Mouse (Mus musculus) heart, embryonic 14.5 days (tissue): ENCODE measurements at regions not wholly inside any gene's neighbourhood (a gene's known extent, or its start where the extent isn't known, plus 50 kb on each side); places are given as distances from the start of the nearest gene placed in this dataset.

ENCODE experiments used
- ATAC-seq: fragments of 200-750 bp; cut with Nextera tagmentation; 2 replicates; pipeline ENCODE4 v1.8.0; 2017; ENCODE audit warnings: low read depth, moderate TSS enrichment; ENCODE audit not compliant: insufficient number of reproducible peaks, insufficient read depth, low FRiP score
- H3K27ac ChIP-seq, 2 experiments: fragments of 200-500 bp in 1 of 2; fragments of 300-500 bp in 1 of 2; sonication (generic) in 1 of 2; replicated peaks in 1 of 2; 2 replicates each; pipeline ENCODE4 v1.5.1; 2012 to 2014; ENCODE audit warnings: low read depth in 2 of 2, low read length in 2 of 2, control low read depth in 1 of 2, mild to moderate bottlenecking in 1 of 2, mixed read lengths in 1 of 2; ENCODE audit not compliant: control insufficient read depth in 1 of 2, insufficient read depth in 1 of 2
- H3K27me3 ChIP-seq: fragments of 300-500 bp; sonication (generic); 2 replicates; pipeline ENCODE4 v1.6.1; 2014; ENCODE audit warnings: mild to moderate bottlenecking, low read length, control low read depth; ENCODE audit not compliant: control insufficient read depth, insufficient read depth
- H3K36me3 ChIP-seq: fragments of 300-500 bp; sonication (generic); 2 replicates; pipeline ENCODE4 v1.6.1; 2014; ENCODE audit warnings: mild to moderate bottlenecking, control low read depth, low read length, mixed read lengths; ENCODE audit not compliant: control insufficient read depth, insufficient read depth
- H3K4me1 ChIP-seq, 2 experiments: fragments of 200-500 bp in 1 of 2; fragments of 300-500 bp in 1 of 2; sonication (generic) in 1 of 2; 2 replicates each; pipeline ENCODE4 v1.6.1; 2012 to 2014; ENCODE audit warnings: low read length in 2 of 2, control low read depth in 1 of 2, mixed read lengths in 1 of 2; ENCODE audit not compliant: control insufficient read depth in 2 of 2, insufficient read depth in 2 of 2
- H3K4me2 ChIP-seq: fragments of 300-500 bp; sonication (generic); 2 replicates; pipeline ENCODE4 v1.6.1; 2014; ENCODE audit warnings: mild to moderate bottlenecking, low read length
- H3K4me3 ChIP-seq, 2 experiments: fragments of 200-500 bp in 1 of 2; fragments of 300-500 bp in 1 of 2; sonication (generic) in 1 of 2; 2 replicates each; pipeline ENCODE4 v1.5.1; 2012 to 2014; ENCODE audit warnings: low read length in 2 of 2, mild to moderate bottlenecking in 2 of 2, control low read depth in 1 of 2, low read depth in 1 of 2, moderate library complexity in 1 of 2; ENCODE audit not compliant: control insufficient read depth in 1 of 2, insufficient read depth in 1 of 2
- H3K9ac ChIP-seq: fragments of 300-500 bp; sonication (generic); 2 replicates; pipeline ENCODE4 v1.6.1; 2014; ENCODE audit warnings: mild to moderate bottlenecking, low read length
- H3K9me3 ChIP-seq: fragments of 300-500 bp; sonication (generic); 2 replicates; pipeline ENCODE4 v1.6.1; 2016; ENCODE audit warnings: low read length, control low read depth; ENCODE audit not compliant: control insufficient read depth
- WGBS: fragments of 180-500 bp; shearing (Covaris S2); extraction: QIAGEN DNeasy Blood & Tissue Kit; methylation state at CpG from one replicate; pipeline ENCODE4 v1.1.7; 2014; 5-methylcytosine and 5-hydroxymethylcytosine counted together

DNA sequence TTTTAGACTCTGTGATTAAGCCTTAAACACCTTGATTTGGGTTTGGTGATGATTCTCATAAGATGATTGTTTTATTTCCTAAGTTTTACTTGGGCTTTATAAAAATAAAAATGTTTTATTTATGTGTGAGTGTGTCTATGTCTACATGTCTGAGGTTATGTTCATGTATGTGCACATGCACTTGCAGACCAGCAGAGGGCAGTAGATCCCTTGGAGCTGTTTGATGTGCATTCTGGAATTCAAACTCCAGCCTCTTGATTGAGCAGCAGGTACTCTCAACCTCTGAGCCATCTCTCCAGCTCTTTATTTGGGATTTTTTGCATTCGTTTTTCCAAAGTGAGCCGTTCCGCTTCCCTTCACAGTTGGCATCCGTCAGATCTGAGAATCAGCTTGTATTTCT, 161.8 kb upstream of the Mocs1 start:
- Histone ChIP-seq H3K9ac (no peak overlapping the region), H3K9me3 (peaks cover 3% of the 10 kb centered on the region; the same call in 1 of the 2 replicates), H3K27ac (no peak overlapping the region), H3K27me3 (no peaks in the 10 kb centered on the region), H3K4me2 (no peak overlapping the region), H3K4me3 (no peak overlapping the region), H3K36me3 (no peaks in the 10 kb centered on the region), H3K4me1 (peaks cover 0 to 2% of the 10 kb centered on the region in 2 experiments; a peak in 1 of 4 replicates)
- no peak for ATAC-seq
- WGBS: 85% methylated on average over 4 of the region's 4 CpGs

DNA sequence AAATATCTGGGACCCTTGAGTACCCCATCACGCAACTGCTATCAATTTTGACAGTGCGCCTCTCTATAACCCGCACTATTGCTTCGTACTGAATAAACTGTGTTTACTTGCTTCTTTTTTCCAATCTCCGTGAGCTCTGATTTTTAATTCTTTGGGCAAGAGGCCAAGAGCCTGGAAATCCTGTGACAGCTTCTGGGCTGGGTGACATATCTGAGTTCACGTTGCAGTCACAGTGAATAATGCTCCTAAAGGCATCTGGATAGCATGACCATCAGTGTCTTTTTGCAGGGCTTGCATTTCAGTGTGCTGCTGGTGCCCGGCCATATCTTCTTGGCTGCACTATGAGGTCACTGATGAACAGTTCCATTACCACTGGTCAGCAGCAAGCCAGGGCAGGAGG, 158.2 kb upstream of the Mocs1 start:
- H3K27ac ChIP-seq: no peak overlapping the region
- H3K27me3 ChIP-seq: no peaks in the 10 kb centered on the region
- H3K4me1 ChIP-seq: peaks cover 0 to 2% of the 10 kb centered on the region in 2 experiments; a peak in 2 of 4 replicates
- H3K4me3 ChIP-seq: no peak overlapping the region
- H3K9ac ChIP-seq: no peak overlapping the region
- H3K4me2 ChIP-seq: no peak overlapping the region
- ATAC-seq: no peak
- WGBS: 55% methylated on average over 7 of the region's 7 CpGs
- H3K9me3 ChIP-seq: peaks cover 3% of the 10 kb centered on the region; the same call in 1 of the 2 replicates
- H3K36me3 ChIP-seq: no peaks in the 10 kb centered on the region

DNA sequence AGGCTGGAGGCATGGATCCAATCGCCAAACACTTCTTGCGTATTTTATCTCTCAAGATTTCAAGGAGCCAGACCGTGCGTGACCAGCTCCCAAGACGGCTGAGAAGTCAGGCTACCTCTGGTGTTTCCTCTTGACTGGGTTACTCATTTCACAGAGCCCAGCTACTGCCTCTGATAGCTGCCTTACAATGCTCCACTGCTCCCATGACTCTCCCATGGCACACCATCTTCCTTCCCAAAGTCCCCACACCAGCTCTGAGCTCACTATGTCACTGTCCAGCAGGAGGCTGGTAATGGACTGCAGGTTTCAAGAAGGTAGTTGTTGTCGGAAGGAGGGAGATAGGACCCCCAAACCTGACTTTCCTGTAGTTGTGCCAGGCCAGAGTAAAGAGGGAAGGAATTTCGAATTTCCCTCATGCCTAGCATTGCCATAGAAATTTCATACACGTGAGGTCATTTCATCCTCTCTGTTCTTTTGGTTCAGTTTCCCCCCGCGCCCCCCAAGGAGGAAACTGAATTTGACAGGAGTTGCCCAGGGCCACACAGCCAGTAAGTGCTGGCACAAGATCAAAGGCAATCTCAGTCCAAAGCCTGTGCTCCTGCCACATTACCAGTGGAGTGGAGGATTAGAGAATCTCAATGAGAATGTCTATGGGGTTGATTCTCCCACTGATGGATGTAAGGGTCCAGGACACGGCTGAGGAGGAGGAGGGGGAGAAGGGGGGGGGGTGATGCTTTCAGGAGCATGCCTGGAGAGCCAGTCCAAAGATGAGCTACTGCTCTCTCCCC, 155.3 kb upstream of the Mocs1 start:
- no peak for ATAC-seq
- WGBS: 68% methylated on average over 11 of the region's 11 CpGs
- Histone ChIP-seq H3K36me3 (no peaks in the 10 kb centered on the region), H3K4me2 (no peak overlapping the region), H3K9me3 (peaks cover 3% of the 10 kb centered on the region; the same call in 1 of the 2 replicates), H3K9ac (no peak overlapping the region), H3K4me3 (no peak overlapping the region), H3K27me3 (no peaks in the 10 kb centered on the region), H3K27ac (no peak overlapping the region), H3K4me1 (peaks cover 0 to 2% of the 10 kb centered on the region in 2 experiments; a peak in 2 of 4 replicates)

GRCm38 (mm10) chr17:49274936-49275335, 153.2 kb upstream of the Mocs1 start:
- WGBS: 82% methylated on average over 3 of the region's 3 CpGs
- Histone ChIP-seq H3K4me3 (no peak overlapping the region), H3K27me3 (no peaks in the 10 kb centered on the region), H3K9ac (no peak overlapping the region), H3K27ac (no peak overlapping the region), H3K9me3 (peaks cover 3% of the 10 kb centered on the region; the same call in 1 of the 2 replicates), H3K4me2 (no peak overlapping the region), H3K4me1 (peaks cover 0 to 2% of the 10 kb centered on the region in 2 experiments; a peak in 2 of 4 replicates), H3K36me3 (no peaks in the 10 kb centered on the region)
- ATAC-seq: no peak

DNA sequence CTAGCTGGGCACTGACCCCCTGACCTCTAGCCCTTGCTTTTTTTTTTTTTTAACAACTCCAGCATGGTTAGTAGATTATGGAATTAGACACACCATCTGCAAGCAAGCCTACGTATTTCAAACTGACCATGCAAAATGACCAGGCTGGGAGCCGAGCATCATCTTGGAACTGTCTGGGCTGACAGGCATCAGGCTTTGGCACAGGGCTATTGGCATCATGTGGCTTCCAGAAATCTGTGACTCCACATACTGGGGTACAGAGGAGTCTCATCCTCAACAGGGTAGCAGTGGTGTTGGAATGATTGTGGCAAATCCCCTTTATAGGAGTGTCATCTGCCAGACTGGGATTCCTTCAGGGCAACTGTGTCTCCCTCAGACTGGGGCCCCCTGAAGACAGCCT, 152.7 kb upstream of the Mocs1 start:
- ATAC-seq: no peak
- Histone ChIP-seq H3K4me2 (no peak overlapping the region), H3K4me3 (no peak overlapping the region), H3K9ac (no peak overlapping the region), H3K27ac (no peak overlapping the region), H3K9me3 (0 out of 2 replicates have a peak, but pooled peaks cover under 1% of the 10 kb centered on the region), H3K27me3 (no peaks in the 10 kb centered on the region), H3K36me3 (no peaks in the 10 kb centered on the region), H3K4me1 (no peaks in the 10 kb centered on the region; a peak in 1 of 4 replicates)
- 69% methylated on average over 2 of the region's 2 CpGs for WGBS

DNA sequence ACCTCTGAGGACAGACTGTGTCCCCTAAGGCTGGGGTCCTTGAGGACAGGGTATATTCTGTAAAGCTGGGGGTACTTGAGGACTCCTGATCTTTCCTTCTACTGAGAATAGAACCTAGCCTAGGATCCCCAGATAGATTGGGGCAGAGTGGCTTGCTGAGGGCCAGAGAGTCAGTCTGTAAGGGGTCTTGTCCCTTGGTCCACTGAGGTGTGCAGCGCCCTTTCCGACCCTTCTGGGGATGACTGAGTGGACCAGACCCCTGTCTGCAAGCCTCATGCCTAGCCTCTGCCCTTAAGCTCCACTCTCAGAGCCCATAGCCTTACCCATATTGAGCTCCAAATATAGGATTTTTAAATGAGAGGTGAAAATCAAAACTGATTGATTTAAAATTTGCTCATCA, 152.2 kb upstream of the Mocs1 start:
- no peak for ATAC-seq
- 88% methylated on average over 2 of the region's 2 CpGs for WGBS
- H3K4me3 ChIP-seq: no peak overlapping the region
- no peaks in the 10 kb centered on the region for H3K9me3 ChIP-seq
- no peak overlapping the region for H3K4me2 ChIP-seq
- H3K4me1 ChIP-seq: no peaks in the 10 kb centered on the region; a peak in 1 of 4 replicates
- no peaks in the 10 kb centered on the region for H3K27me3 ChIP-seq
- H3K9ac ChIP-seq: no peak overlapping the region
- H3K27ac ChIP-seq: no peak overlapping the region
- no peaks in the 10 kb centered on the region for H3K36me3 ChIP-seq

DNA sequence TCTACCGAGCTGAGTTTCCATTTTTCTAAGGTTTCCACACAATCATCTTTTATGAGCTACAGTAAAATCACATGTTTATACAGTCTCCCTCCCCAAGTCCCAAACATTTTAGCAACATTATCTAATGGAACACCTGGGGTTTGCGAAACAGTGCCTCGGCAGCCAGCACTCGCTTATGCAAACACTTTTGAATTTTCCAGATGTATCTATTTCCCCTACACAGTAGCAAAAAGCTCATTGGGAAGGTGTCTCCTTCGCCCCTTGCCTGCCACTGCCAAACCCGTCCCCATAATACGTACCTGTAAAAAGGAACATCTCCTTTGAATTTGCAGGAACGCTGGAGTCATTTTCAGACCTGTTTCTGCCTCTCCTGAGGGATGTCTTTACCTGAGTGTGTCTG, 149.6 kb upstream of the Mocs1 start:
- Histone ChIP-seq H3K36me3 (no peaks in the 10 kb centered on the region), H3K27me3 (no peaks in the 10 kb centered on the region), H3K9me3 (no peaks in the 10 kb centered on the region), H3K4me3 (no peak overlapping the region), H3K9ac (no peak overlapping the region), H3K4me1 (no peaks in the 10 kb centered on the region), H3K4me2 (no peak overlapping the region), H3K27ac (no peak overlapping the region)
- 83% methylated on average over 8 of the region's 8 CpGs for WGBS
- no peak for ATAC-seq
